Mouse (Mus musculus) forebrain, embryonic 14.5 days (tissue): ENCODE results near the gene Pvalb. TPM values are rescaled to one million over a fixed set of nuclear protein-coding genes. Genes with fewer than 3 reads are reported as not detected.
A peak's percentile ranks its signal among the peaks of the same experiment; 100 is the strongest.

Source experiments
- ATAC-seq: fragments of 200-750 bp; cut with Nextera tagmentation; 2 replicates; pipeline ENCODE4 v1.8.0; 2017; ENCODE audit warnings: mild to moderate bottlenecking, moderate library complexity
- DNase-seq: peaks from one replicate; pipeline ENCODE4 v3.0.0-alpha.2; 2015; ENCODE audit warnings: low spot score
- H3K27ac ChIP-seq: fragments of 300-500 bp; sonication (generic); 2 replicates; pipeline ENCODE4 v1.5.1; 2014; ENCODE audit warnings: low read depth, mild to moderate bottlenecking, control low read depth, low read length, moderate library complexity
- H3K27me3 ChIP-seq: fragments of 300-500 bp; sonication (generic); replicated peaks from 2 replicates; pipeline ENCODE4 v1.6.1; 2014; ENCODE audit warnings: low read length, control low read depth, mixed read lengths; ENCODE audit not compliant: control insufficient read depth, insufficient read depth
- H3K36me3 ChIP-seq: fragments of 300-500 bp; sonication (generic); 2 replicates; pipeline ENCODE4 v1.6.1; 2014; ENCODE audit warnings: low read length, control low read depth; ENCODE audit not compliant: control insufficient read depth, insufficient read depth
- H3K4me1 ChIP-seq: fragments of 300-500 bp; sonication (generic); 2 replicates; pipeline ENCODE4 v1.6.1; 2014; ENCODE audit warnings: antibody characterized with exemption, low read length, control low read depth; ENCODE audit not compliant: control insufficient read depth, insufficient read depth
- H3K4me2 ChIP-seq: fragments of 300-500 bp; sonication (generic); 2 replicates; pipeline ENCODE4 v1.6.1; 2014; ENCODE audit warnings: mild to moderate bottlenecking, control low read depth, low read length
- H3K4me3 ChIP-seq: fragments of 300-500 bp; sonication (generic); 2 replicates; pipeline ENCODE4 v1.5.1; 2014; ENCODE audit warnings: low read depth, low read length, control low read depth
- H3K9ac ChIP-seq: fragments of 300-500 bp; sonication (generic); 2 replicates; pipeline ENCODE4 v1.6.1; 2014; ENCODE audit warnings: mild to moderate bottlenecking, low read length, control low read depth, moderate library complexity
- H3K9me3 ChIP-seq: fragments of 300-500 bp; sonication (generic); replicated peaks from 2 replicates; pipeline ENCODE4 v1.6.1; 2016; ENCODE audit warnings: low read length, control low read depth, mixed read lengths; ENCODE audit not compliant: control insufficient read depth
- WGBS: fragments of 180-500 bp; shearing (Covaris S2); extraction: QIAGEN DNeasy Blood & Tissue Kit; methylation state at CpG from one replicate; pipeline ENCODE4 v1.1.7; 2014; 5-methylcytosine and 5-hydroxymethylcytosine counted together
- polyA plus RNA-seq: library from polyadenylated mRNA; unstranded; fragments of >200 nt; fragmentation: Nextera tagmentation; extraction: Ambion mirVana; gene quantifications from 2 replicates; pipeline ENCODE4 v1.2.1, GENCODE M21; 2014

Gene Pvalb
- polyA plus RNA-seq, 1 experiment from 2014 or later = 0.19 TPM

DNA sequence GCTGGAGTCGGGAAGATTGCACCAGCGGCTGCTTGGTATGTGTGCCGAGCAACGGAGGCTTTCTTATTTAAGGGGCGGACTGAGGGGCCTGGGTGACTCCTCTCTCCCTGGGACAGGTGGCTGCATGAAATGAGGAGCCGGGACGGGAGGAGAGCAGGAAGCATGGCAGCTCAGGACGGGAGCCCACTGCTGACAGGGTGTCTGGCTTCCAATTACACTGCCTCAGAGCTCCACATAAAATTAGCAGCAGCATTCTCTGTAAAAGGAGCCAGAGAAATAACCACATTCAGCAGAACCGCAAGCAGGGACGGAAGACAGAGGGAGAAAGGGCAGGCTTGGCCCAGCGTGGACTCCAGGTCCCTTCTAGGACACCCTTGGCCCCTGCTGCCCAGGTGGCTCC is 35.1 kb upstream of the Pvalb start:
- H3K4me2 ChIP-seq = no peak overlapping the region
- H3K9me3 ChIP-seq = no peaks in the 10 kb centered on the region
- no peak for ATAC-seq
- DNase-seq = no peak
- no peaks in the 10 kb centered on the region for H3K36me3 ChIP-seq
- H3K27ac ChIP-seq = no peak overlapping the region
- no peaks in the 10 kb centered on the region for H3K27me3 ChIP-seq
- H3K4me3 ChIP-seq = no peak overlapping the region
- WGBS = 42% methylated on average over 11 of the region's 11 CpGs
- H3K9ac ChIP-seq = no peak overlapping the region
- no peaks in the 10 kb centered on the region for H3K4me1 ChIP-seq

DNA sequence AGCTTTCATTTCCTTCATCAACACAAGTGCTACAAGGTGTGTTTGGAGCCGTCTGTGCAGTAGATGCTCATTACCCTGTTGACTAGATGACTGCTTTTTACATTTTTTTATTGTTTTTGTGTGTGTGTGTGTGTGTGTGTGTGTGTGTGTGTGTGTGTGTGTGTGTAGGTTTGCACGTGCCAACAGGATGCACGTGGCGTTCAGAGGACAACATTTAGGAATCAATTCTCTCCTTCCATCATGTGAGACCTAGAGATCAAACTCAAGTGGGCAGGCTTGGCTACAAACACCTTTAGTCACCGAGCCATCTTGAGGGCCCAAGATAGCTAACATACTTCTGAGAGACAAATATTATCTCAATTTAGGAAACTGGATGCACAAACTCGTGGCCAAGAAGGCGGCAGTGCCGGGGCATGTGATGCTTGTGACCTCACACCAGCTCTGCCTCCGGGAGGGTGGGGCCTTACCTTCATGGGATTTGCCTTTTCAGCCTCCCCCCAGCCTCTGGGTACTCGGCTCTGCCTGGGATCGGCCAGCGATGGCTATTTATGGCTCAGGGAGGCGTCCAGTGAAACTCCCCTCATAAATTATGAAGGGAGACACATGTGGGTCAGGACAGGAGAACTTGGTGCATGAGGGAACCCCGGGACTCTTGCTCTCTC is 33.9 kb upstream of the Pvalb start:
- Histone ChIP-seq H3K4me2 (no peak overlapping the region), H3K4me3 (no peak overlapping the region)
- ATAC-seq = no peak

DNA sequence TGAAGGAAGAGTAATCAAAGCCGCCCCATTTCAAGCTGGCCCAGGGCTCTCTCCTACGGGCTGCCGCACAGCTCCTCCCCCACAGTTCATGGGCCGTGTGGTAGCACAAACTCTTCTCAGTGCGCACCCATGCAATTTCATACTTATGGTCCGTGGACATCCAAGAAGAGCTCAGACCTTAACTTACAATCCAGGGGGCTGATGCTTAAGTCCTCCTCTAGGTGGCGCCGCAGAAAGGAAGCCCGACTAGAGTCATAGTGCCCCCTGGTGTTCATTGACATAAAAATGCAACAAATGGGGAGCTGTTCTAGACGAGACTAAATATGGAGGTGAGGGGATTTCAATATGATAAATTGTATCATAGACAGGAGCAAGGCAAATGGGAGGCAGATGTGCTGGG is 33.3 kb upstream of the Pvalb start:
- Histone ChIP-seq H3K4me1 (no peaks in the 10 kb centered on the region), H3K4me2 (no peak overlapping the region), H3K9me3 (no peaks in the 10 kb centered on the region), H3K27ac (no peak overlapping the region), H3K36me3 (no peaks in the 10 kb centered on the region), H3K4me3 (no peak overlapping the region), H3K9ac (no peak overlapping the region), H3K27me3 (no peaks in the 10 kb centered on the region)
- 21% methylated on average over 10 of the region's 10 CpGs for WGBS
- DNase-seq = peak; percentile 85
- no peak for ATAC-seq

More for the DNA sequence above, 33.9 kb upstream of the Pvalb start:
- Histone ChIP-seq H3K9ac (no peak overlapping the region), H3K9me3 (no peaks in the 10 kb centered on the region), H3K27ac (no peak overlapping the region), H3K36me3 (no peaks in the 10 kb centered on the region), H3K27me3 (no peaks in the 10 kb centered on the region), H3K4me1 (no peaks in the 10 kb centered on the region)
- WGBS = 85% methylated on average over 14 of the region's 14 CpGs
- no peak for DNase-seq

DNA sequence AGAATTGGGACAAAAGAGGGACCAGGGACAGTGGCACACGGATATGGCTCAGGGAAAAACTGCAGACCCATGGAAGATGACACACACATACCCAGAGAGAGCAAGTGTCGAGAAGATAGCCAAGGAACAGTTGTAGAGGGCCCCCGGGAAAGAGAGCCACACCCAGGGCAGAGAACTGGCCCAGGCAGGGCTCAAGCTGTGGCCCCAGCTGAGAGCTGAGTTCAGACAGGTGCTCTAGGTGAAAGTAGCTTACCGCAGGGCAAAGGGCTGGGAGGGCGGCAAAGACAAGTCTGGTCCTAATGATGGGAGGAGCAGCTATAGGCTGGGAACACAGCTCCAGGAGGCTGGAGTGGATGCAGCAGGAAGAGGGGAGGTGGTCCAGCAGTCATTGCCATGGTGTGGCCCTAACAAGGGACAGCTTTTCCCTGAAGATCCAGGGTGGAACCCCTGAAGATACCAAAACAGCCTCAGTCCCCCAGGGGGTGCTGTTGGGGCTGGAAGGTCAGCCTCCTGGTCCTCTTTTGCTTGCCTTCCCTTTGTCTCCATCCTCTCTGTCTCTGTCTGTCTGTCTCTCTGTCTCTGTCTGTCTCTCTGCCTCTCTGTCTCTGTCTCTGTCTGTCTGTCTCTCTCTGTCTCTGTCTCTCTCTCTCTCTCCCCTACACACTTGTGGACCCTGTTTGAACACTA is 28.8 kb upstream of the Pvalb start:
- no peaks in the 10 kb centered on the region for H3K36me3 ChIP-seq
- H3K27me3 ChIP-seq = no peaks in the 10 kb centered on the region
- H3K9me3 ChIP-seq = no peaks in the 10 kb centered on the region
- no peak overlapping the region for H3K4me3 ChIP-seq
- no peaks in the 10 kb centered on the region for H3K4me1 ChIP-seq
- ATAC-seq (no peak), DNase-seq (no peak)
- no peak overlapping the region for H3K27ac ChIP-seq
- WGBS = 85% methylated on average over 5 of the region's 5 CpGs
- H3K4me2 ChIP-seq = no peak overlapping the region
- H3K9ac ChIP-seq = no peak overlapping the region

DNA sequence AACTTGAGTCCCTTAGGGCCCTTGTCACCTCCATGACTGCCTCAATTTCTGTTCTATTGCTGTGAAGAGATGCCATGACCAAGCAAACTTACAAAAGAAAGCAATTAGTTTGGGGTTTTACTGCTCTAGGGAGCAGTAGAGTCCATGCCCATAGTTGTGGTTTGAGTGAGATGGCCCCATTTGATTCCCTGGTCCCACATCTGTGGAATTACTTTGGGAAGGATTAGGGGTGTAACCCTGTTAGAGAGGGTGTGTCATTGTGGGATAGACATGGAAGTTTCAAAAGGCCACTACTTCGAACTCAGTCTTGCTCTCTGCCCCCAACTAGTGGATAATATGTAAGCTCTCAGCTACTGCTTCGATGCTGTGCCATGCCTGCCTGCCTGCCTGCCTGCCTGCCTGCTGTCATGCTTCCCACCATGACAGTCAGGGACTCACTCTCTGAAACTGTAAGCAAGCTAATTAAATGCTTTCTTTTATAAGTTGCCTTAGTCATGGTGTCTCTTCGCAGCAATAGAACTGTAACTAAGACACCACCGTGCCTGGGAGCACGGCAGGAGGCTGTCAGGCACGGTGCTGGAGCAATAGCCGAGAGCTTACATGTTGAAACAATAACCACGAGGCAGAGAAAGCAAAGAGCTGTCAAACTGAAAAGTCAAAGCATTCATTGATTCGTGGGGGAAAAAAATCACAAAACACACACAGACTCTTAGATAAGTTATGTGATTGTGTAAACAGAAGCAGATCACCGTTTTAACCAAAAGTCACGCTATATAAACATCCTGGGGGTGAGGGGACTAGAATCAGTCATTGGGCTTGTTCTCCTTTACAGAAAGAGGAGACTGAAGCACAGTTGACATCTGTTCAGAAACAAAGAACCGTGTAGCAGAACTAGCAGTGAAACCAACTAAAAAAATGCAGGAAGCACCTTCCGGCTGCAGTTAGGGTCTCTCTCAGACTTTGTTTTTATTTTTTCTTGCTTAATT is 25.4 kb upstream of the Pvalb start:
- DNase-seq = peak; percentile 33
- Histone ChIP-seq H3K36me3 (no peaks in the 10 kb centered on the region), H3K4me3 (no peak overlapping the region), H3K4me2 (no peak overlapping the region), H3K27ac (no peak overlapping the region), H3K9me3 (no peaks in the 10 kb centered on the region), H3K4me1 (no peaks in the 10 kb centered on the region), H3K9ac (no peak overlapping the region), H3K27me3 (no peaks in the 10 kb centered on the region)
- 34% methylated on average over 13 of the region's 13 CpGs for WGBS
- no peak for ATAC-seq

DNA sequence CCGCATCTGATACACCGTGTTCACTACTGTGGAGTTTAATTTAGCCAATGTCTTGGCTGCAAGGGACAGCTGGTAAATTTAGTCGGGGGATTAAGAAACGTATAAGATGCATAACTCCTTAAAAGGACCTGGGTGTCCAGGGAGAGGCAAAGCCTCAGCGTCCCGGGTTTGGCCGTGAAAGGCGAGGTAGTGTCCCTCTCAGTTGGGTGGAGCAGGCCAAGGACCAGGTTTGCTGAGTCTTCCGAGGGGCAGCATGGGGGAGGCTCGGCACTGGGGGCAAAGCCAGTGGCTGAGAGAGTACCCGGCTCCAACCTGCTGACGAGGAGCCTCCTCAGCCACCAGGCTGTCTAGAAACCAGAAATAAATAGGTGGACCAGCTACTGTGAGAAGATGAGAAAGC is 21.6 kb upstream of the Pvalb start:
- Histone ChIP-seq H3K27ac (no peak overlapping the region), H3K4me3 (no peak overlapping the region), H3K9me3 (no peaks in the 10 kb centered on the region), H3K4me2 (no peak overlapping the region), H3K4me1 (no peaks in the 10 kb centered on the region), H3K9ac (no peak overlapping the region), H3K27me3 (no peaks in the 10 kb centered on the region), H3K36me3 (no peaks in the 10 kb centered on the region)
- DNase-seq (no peak), ATAC-seq (no peak)
- 90% methylated on average over 12 of the region's 12 CpGs for WGBS

DNA sequence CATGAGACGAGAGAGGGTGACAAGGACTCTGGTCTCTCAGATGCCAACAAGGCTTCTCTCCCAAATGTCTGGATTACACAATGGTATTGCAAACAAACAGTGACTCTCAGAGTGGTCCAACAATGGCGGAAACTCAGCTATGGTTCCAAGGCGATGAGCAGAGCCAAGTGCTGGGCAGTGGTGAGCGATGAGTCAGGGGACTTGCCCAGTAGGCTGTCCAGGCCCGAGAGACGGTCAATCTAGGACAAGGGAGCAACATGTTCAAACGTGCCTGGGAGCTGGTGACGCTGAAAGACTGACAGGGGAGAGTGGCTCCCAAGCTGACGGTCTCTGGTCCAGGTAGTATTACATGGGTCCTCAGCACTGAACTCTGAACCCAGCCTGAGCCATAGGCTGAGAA is 9.1 kb upstream of the Pvalb start:
- H3K27ac ChIP-seq = no peak overlapping the region
- ATAC-seq = no peak
- no peak overlapping the region for H3K4me2 ChIP-seq
- H3K4me3 ChIP-seq = no peak overlapping the region
- H3K9ac ChIP-seq = no peak overlapping the region
- H3K27me3 ChIP-seq = no peaks in the 10 kb centered on the region
- H3K36me3 ChIP-seq = no peaks in the 10 kb centered on the region
- H3K9me3 ChIP-seq = no peaks in the 10 kb centered on the region
- no peak for DNase-seq
- no peaks in the 10 kb centered on the region for H3K4me1 ChIP-seq
- 83% methylated on average over 9 of the region's 9 CpGs for WGBS

DNA sequence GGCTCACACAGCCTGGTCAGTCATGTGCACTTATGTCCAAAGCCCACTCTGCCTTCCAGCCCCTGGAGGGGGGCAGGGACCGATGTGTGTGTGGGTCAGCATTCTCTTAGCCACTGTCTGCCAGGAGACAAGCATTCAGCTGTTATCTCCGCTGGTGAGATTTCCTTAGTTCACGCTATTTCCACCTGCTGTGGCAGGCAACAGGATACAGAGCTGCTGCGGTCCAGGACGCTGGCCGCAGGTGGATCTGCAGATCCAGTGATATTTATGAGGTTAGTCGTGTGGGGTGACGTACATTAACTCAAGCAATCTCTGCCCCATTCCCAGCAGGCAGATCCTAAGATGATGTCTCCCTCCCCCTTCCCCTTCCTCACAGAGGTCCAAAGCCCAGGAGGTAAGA is 5.2 kb upstream of the Pvalb start:
- WGBS = 81% methylated on average over 8 of the region's 8 CpGs
- no peak overlapping the region for H3K9ac ChIP-seq
- no peaks in the 10 kb centered on the region for H3K4me1 ChIP-seq
- no peak overlapping the region for H3K27ac ChIP-seq
- H3K27me3 ChIP-seq = no peaks in the 10 kb centered on the region
- no peaks in the 10 kb centered on the region for H3K9me3 ChIP-seq
- H3K36me3 ChIP-seq = no peaks in the 10 kb centered on the region
- ATAC-seq (no peak), DNase-seq (no peak)
- H3K4me2 ChIP-seq = no peak overlapping the region
- H3K4me3 ChIP-seq = no peak overlapping the region
